Mouse (Mus musculus) adrenal gland, postnatal 4 days (tissue): ENCODE results near the gene Olfr571. TPM values are rescaled to one million over a fixed set of nuclear protein-coding genes. Genes with fewer than 3 reads are reported as not detected.

Experiments used
- DNase-seq, 2 experiments: peaks; one replicate each; pipeline ENCODE4 v3.0.0; 2021 to 2022; ENCODE audit warnings: low spot score in 2 of 2, mixed read lengths in 2 of 2
- long read RNA-seq, 2 experiments: library from polyadenylated mRNA; stranded (forward); transcript quantifications; one replicate each; pipeline ENCODE4 v2.0.0; 2021
- total RNA-seq, 2 experiments: library from RNA; stranded (reverse); gene quantifications; 2 replicates each; pipeline ENCODE4 v1.2.3; 2021

Gene Olfr571
- not detected for total RNA-seq
- long read RNA-seq, experiment 1, result 0 reads
- long read RNA-seq, experiment 2, result 0 reads

DNA sequence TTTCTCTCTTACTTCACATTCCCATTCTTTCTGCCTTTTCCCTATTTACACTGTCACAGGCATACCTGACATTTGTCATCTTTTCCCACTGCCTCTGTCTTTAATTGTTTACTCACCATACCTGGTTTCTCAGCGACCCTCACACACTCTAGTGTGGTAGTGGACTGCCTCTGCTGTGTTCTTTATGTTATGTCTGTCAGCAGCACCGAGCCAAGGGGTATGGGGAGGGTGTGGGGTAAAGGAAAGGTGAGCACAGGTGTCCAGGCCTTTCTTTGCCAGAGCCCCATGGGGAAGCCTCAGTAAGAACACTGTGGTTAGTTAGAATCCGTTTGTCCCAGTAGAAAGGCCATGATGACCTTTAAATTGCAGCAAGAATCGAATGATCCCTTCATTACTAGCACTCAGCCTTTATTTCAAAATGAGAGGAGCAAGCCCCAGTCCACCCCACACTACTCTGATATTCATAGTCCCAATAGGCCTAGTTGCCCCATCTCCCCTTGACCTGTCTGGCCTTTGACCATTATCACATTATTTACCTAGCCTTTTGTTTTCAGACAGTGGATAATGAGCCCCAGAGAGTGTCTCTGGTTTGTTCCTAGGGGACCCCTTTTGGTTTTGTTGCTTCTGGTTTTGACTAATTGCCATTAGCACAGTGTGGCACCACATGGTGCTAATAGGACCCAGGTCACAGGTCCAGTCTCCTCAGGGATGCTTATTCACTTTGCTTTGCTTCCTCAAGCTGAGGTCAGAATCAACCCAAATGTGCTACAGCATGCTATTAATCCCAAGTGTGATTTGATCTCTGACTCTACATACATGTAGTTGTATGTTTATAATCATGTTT is at the start of gene Olfr571:
TSS of gene Olfr571 (minus strand) at position 505 of the 844 bp plus-strand sequence.
- DNase-seq, result no peak

GRCm38 (mm10) chr7:102962360-102962759 is 45.0 kb upstream of the Olfr571 start, which contains the start of gene Olfr576:
Gene Olfr576 (plus strand): TSS chr7:102962660.
- DNase-seq, result no peak

DNA sequence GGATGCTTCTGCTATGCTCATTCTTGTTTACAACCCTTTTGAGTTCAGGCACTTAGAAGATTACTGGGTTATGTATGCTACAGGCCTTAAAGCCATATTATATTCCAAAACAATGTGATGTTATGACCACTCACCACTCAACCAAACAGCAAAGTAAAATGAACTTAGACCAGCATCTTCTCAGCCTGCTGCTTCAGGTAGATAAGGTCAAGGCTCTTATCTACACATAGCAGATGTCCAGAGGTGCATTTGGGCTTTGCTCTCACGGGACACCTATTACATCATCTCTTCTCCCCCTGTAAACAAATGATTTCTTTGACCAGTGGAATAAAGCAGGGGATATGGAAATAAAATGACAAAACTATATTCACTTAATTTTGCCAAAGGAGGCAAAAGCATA is 41.3 kb upstream of the Olfr571 start, which contains the start of gene Olfr575:
TSS of gene Olfr575 (minus strand) at position 183 of the 400 bp plus-strand sequence.
- DNase-seq, result no peak

- no peak for DNase-seq
These were observed 40.8 kb upstream of the Olfr571 start for GRCm38 (mm10) chr7:102958137-102958536.

DNA sequence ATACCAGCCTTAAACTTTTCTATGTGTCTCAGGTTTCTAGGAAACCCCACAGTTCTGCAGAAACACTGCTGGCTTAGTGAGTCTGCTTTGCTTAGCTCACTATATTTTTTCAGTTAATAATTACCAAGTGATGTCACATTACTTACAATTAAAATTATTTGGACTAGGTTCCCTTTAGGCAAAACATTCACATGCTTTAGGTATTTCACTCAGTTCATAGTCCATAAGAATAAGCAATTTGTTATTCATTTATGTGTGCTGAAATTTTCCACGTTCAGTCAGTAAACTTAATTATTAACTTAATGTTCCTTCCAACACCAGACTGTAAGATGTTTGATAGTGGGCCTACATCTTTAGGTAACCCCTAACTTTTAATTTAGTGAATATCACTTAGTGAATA is 33.4 kb upstream of the Olfr571 start:
- no peak for DNase-seq

GRCm38 (mm10) chr7:102948167-102948566 is 30.8 kb upstream of the Olfr571 start, which contains the start of gene Olfr574:
Gene Olfr574 (plus strand): TSS chr7:102948467.
- DNase-seq, result no peak

DNA sequence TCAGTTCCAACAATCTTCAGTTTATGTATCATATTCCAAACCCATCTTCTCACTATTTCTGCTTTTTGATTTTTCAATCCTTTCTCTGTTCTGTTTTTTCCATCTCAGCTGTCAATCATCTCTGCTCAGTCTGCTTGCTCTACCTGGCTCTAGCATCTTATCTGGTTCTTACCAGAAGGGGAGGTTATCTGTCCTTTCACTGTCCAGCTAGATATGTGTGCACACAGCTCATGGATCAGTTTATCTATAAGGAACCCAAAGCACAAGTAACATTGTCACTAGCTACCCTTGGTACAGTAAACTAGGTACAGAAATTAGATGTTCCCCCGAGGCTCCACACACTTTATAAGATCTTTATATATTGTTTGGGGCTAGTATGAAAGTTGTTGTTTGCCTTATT is 26.1 kb upstream of the Olfr571 start:
- DNase-seq, result no peak

GRCm38 (mm10) chr7:102942475-102942874 is 25.1 kb upstream of the Olfr571 start, which contains the start of gene Olfr573-ps1:
Gene Olfr573-ps1 (minus strand): TSS chr7:102942575.
- no peak for DNase-seq

GRCm38 (mm10) chr7:102927105-102927504 is 9.8 kb upstream of the Olfr571 start:
- no peak for DNase-seq

- DNase-seq, result no peak
These were observed 6.8 kb upstream of the Olfr571 start, which contains the start of gene Olfr572 for GRCm38 (mm10) chr7:102924109-102924508. Gene Olfr572 (plus strand): TSS chr7:102924409.

GRCm38 (mm10) chr7:102919632-102920031 is 2.3 kb upstream of the Olfr571 start:
- DNase-seq, result no peak

DNA sequence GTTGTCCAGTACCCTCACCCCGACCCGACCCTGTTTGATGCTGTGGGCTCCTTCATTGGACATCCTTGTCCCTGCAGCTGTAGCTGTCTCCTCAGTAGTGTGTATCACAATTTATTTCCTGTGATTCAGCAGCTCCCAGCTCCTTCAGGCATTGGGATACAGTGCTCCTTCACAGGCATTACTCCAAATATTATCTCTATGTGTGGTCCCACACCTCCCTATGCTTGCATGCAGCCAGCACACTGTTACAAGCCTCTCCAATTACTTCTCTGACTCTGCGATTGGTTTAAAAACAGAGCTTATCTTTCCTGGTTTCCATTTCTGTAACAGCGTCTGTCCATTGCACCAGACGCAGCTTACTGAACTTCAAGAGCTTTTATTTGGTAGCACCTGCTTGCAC is 931 bp downstream of the Olfr571 start:
- no peak for DNase-seq

- no peak for DNase-seq
These were observed 2.1 kb downstream of the Olfr571 start for GRCm38 (mm10) chr7:102915261-102915660.

DNA sequence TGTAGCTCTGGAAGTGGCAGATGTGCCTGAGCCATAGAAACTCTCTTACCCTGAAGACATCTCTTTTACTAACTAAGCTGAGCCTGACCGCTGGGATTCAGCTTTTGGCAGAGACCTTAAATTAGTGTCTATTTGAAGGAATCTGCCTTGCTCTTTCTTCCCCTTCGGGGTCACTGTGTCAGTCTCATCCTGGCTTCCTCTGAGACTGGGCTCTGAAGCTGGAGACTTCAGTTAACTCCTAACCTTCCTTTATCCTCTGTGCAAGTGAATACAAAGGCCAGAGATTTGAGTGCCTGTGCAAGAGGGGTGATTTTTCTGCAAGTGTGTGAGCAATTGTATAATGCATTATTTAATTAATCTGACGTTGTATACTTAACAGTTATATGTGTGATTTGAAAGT is 26.6 kb downstream of the Olfr571 start, which contains the start of gene Olfr569:
TSS of gene Olfr569 (minus strand) at position 101 of the 400 bp plus-strand sequence.
- no peak for DNase-seq

GRCm38 (mm10) chr7:102876822-102877221 is 40.5 kb downstream of the Olfr571 start, which contains the start of gene Olfr568:
Gene Olfr568 (plus strand): TSS chr7:102877122.
- no peak for DNase-seq

GRCm38 (mm10) chr7:102858665-102859064 is 58.7 kb downstream of the Olfr571 start, which contains the start of gene Olfr566:
Gene Olfr566 (minus strand): TSS chr7:102858765.
- DNase-seq, result no peak

- DNase-seq, result no peak
These were observed 61.5 kb downstream of the Olfr571 start for GRCm38 (mm10) chr7:102855807-102856206.

Other genes starting within 250 kb of the Olfr571 start
- 10 to 100 TPM; 16.0 to 20.2 TPM for gene Trim68, start 230.2 kb downstream of the Olfr571 start, total RNA-seq
- not detected for gene Olfr557, start 221.6 kb downstream of the Olfr571 start, total RNA-seq
- under 1 TPM; 0.54 to 0.62 TPM for gene Olfr558, start 215.3 kb downstream of the Olfr571 start, total RNA-seq
- gene Olfr33, start 198.5 kb downstream of the Olfr571 start, total RNA-seq, result not detected
- gene Olfr559, start 190.0 kb downstream of the Olfr571 start, total RNA-seq, result not detected
- not detected for gene Olfr560, start 158.2 kb downstream of the Olfr571 start, total RNA-seq
- 1 to 10 TPM; 1.1 to 1.9 TPM for gene Olfr78, start 158.1 kb downstream of the Olfr571 start, total RNA-seq
- gene Olfr561, start 146.3 kb downstream of the Olfr571 start, total RNA-seq, result not detected
- not detected for gene Olfr564, start 114.1 kb downstream of the Olfr571 start, total RNA-seq
- not detected for gene Olfr566, start 58.8 kb downstream of the Olfr571 start, total RNA-seq
- not detected for gene Olfr568, start 40.4 kb downstream of the Olfr571 start, total RNA-seq
- not detected for gene Olfr569, start 26.7 kb downstream of the Olfr571 start, total RNA-seq
- not detected for gene Olfr570, start 23.0 kb downstream of the Olfr571 start, total RNA-seq
- not detected for gene Olfr572, start 6.9 kb upstream of the Olfr571 start, total RNA-seq
- gene Olfr573-ps1, start 25.0 kb upstream of the Olfr571 start, total RNA-seq, result not detected
- gene Olfr574, start 30.9 kb upstream of the Olfr571 start, total RNA-seq, result not detected
- gene Olfr575, start 41.2 kb upstream of the Olfr571 start, total RNA-seq, result not detected
- not detected for gene Olfr576, start 45.1 kb upstream of the Olfr571 start, total RNA-seq
- not detected for gene Olfr577, start 58.4 kb upstream of the Olfr571 start, total RNA-seq
- not detected for gene Olfr578, start 71.8 kb upstream of the Olfr571 start, total RNA-seq
- not detected for gene Olfr582, start 120.5 kb upstream of the Olfr571 start, total RNA-seq
- gene Olfr583, start 133.8 kb upstream of the Olfr571 start, total RNA-seq, result not detected
- not detected for gene Olfr584, start 164.3 kb upstream of the Olfr571 start, total RNA-seq
- not detected for gene Olfr585, start 180.2 kb upstream of the Olfr571 start, total RNA-seq
- gene Olfr586, start 208.1 kb upstream of the Olfr571 start, total RNA-seq, result not detected
- gene Olfr588-ps1, start 223.3 kb upstream of the Olfr571 start, total RNA-seq, result not detected
- not detected for gene Olfr589, start 238.8 kb upstream of the Olfr571 start, total RNA-seq